Mouse (Mus musculus) forebrain, embryonic 12.5 days (tissue): ENCODE measurements around the gene Cd44. TPM values are rescaled to one million over a fixed set of nuclear protein-coding genes. Genes with fewer than 3 reads are reported as not detected.

Experiments
- ATAC-seq: fragments of 200-750 bp; cut with Nextera tagmentation; 2 replicates; pipeline ENCODE4 v1.8.0; 2017; ENCODE audit warnings: moderate TSS enrichment; ENCODE audit not compliant: low FRiP score
- H3K27ac ChIP-seq: fragments of 300-500 bp; sonication (generic); 2 replicates; pipeline ENCODE4 v1.5.1; 2016; ENCODE audit warnings: mild to moderate bottlenecking
- H3K27me3 ChIP-seq: fragments of 300-500 bp; sonication (generic); 2 replicates; pipeline ENCODE4 v1.6.1; 2016; ENCODE audit warnings: mild to moderate bottlenecking
- H3K36me3 ChIP-seq: fragments of 300-500 bp; sonication (generic); replicated peaks from 2 replicates; pipeline ENCODE4 v1.6.1; 2016; ENCODE audit warnings: mild to moderate bottlenecking
- H3K4me1 ChIP-seq: fragments of 300-500 bp; sonication (generic); 2 replicates; pipeline ENCODE4 v1.6.1; 2016
- H3K4me2 ChIP-seq: fragments of 300-500 bp; sonication (generic); 2 replicates; pipeline ENCODE4 v1.6.1; 2016; ENCODE audit warnings: mild to moderate bottlenecking, moderate library complexity
- H3K4me3 ChIP-seq: fragments of 300-500 bp; sonication (generic); replicated peaks from 2 replicates; pipeline ENCODE4 v1.5.1; 2016; ENCODE audit warnings: mild to moderate bottlenecking
- H3K9ac ChIP-seq: fragments of 300-500 bp; sonication (generic); 2 replicates; pipeline ENCODE4 v1.6.1; 2016; ENCODE audit warnings: mild to moderate bottlenecking
- H3K9me3 ChIP-seq: fragments of 300-500 bp; sonication (generic); 2 replicates; pipeline ENCODE4 v1.6.1; 2016
- WGBS: fragments of 180-500 bp; shearing (Covaris S2); methylation state at CpG from one replicate; pipeline ENCODE4 v1.1.7; 2016; 5-methylcytosine and 5-hydroxymethylcytosine counted together
- polyA plus RNA-seq: library from polyadenylated mRNA; unstranded; fragments of >200 nt; fragmentation: Nextera tagmentation; extraction: Ambion mirVana; gene quantifications from 2 replicates; pipeline ENCODE4 v1.2.1, GENCODE M21; 2016

The Cd44 gene
- polyA plus RNA-seq, 1 experiment from 2014 or later: 1.9 TPM

- no peaks in the 10 kb centered on the region for H3K36me3 ChIP-seq
- 67% methylated on average over 3 of the region's 3 CpGs for WGBS
- H3K9ac ChIP-seq: no peak overlapping the region
- H3K4me2 ChIP-seq: no peak overlapping the region
- no peak overlapping the region for H3K4me3 ChIP-seq
- no peaks in the 10 kb centered on the region for H3K9me3 ChIP-seq
- no peak overlapping the region for H3K27ac ChIP-seq
- no peaks in the 10 kb centered on the region for H3K27me3 ChIP-seq
- ATAC-seq: no peak
- H3K4me1 ChIP-seq: no peaks in the 10 kb centered on the region
Observed at GRCm38 (mm10) chr2:102912469-102912868, 11.0 kb upstream of the Cd44 start.

GRCm38 (mm10) chr2:102909403-102909802, 7.9 kb upstream of the Cd44 start:
- Histone ChIP-seq H3K4me2 (no peak overlapping the region), H3K4me3 (no peak overlapping the region), H3K9ac (no peak overlapping the region), H3K27ac (no peak overlapping the region), H3K9me3 (no peaks in the 10 kb centered on the region), H3K4me1 (no peaks in the 10 kb centered on the region), H3K36me3 (no peaks in the 10 kb centered on the region), H3K27me3 (no peaks in the 10 kb centered on the region)
- 67% methylated on average over 1 of the region's 1 CpGs for WGBS
- ATAC-seq: no peak

- 78% methylated on average over 3 of the region's 3 CpGs for WGBS
- Histone ChIP-seq H3K36me3 (no peaks in the 10 kb centered on the region), H3K27ac (no peak overlapping the region), H3K4me2 (no peak overlapping the region), H3K4me1 (peaks cover 12% of the 10 kb centered on the region), H3K9me3 (no peaks in the 10 kb centered on the region), H3K4me3 (no peak overlapping the region), H3K27me3 (peaks cover 19% of the 10 kb centered on the region), H3K9ac (no peak overlapping the region)
- ATAC-seq: no peak
Observed at GRCm38 (mm10) chr2:102905604-102906003, 4.1 kb upstream of the Cd44 start.

- WGBS: 13% methylated on average over 3 of the region's 3 CpGs
- no peaks in the 10 kb centered on the region for H3K9me3 ChIP-seq
- ATAC-seq: no peak; the same call in 1 of the 2 replicates
- peaks cover 31% of the 10 kb centered on the region for H3K27me3 ChIP-seq
- peak overlapping the region; percentile 49 for H3K9ac ChIP-seq
- peaks cover 12% of the 10 kb centered on the region for H3K4me1 ChIP-seq
- H3K36me3 ChIP-seq: no peaks in the 10 kb centered on the region
- no peak overlapping the region for H3K27ac ChIP-seq
- H3K4me3 ChIP-seq: peak overlapping the region; percentile 41
- H3K4me2 ChIP-seq: peak overlapping the region; percentile 75
Observed at GRCm38 (mm10) chr2:102901828-102902223, 361 bp upstream of the Cd44 start.

- no peak for ATAC-seq
- Histone ChIP-seq H3K4me1 (peaks cover 12% of the 10 kb centered on the region), H3K27ac (no peak overlapping the region), H3K9ac (no peak overlapping the region), H3K4me2 (no peak overlapping the region), H3K4me3 (no peak overlapping the region), H3K9me3 (no peaks in the 10 kb centered on the region), H3K27me3 (peaks cover 31% of the 10 kb centered on the region), H3K36me3 (no peaks in the 10 kb centered on the region)
- WGBS: 69% methylated on average over 7 of the region's 7 CpGs
Observed at GRCm38 (mm10) chr2:102900230-102900721, 1.2 kb downstream of the Cd44 start.

GRCm38 (mm10) chr2:102899238-102899637, 2.2 kb downstream of the Cd44 start:
- no peaks in the 10 kb centered on the region for H3K36me3 ChIP-seq
- peaks cover 31% of the 10 kb centered on the region for H3K27me3 ChIP-seq
- 76% methylated on average over 3 of the region's 3 CpGs for WGBS
- no peak overlapping the region for H3K9ac ChIP-seq
- peaks cover 12% of the 10 kb centered on the region for H3K4me1 ChIP-seq
- H3K9me3 ChIP-seq: no peaks in the 10 kb centered on the region
- H3K4me3 ChIP-seq: no peak overlapping the region
- H3K4me2 ChIP-seq: no peak overlapping the region
- H3K27ac ChIP-seq: no peak overlapping the region
- no peak for ATAC-seq

GRCm38 (mm10) chr2:102898585-102898984, 2.9 kb downstream of the Cd44 start:
- no peak overlapping the region for H3K4me3 ChIP-seq
- WGBS: 84% methylated on average over 3 of the region's 3 CpGs
- H3K9me3 ChIP-seq: no peaks in the 10 kb centered on the region
- peaks cover 12% of the 10 kb centered on the region for H3K4me1 ChIP-seq
- H3K27me3 ChIP-seq: peaks cover 31% of the 10 kb centered on the region
- H3K9ac ChIP-seq: no peak overlapping the region
- H3K4me2 ChIP-seq: no peak overlapping the region
- no peak overlapping the region for H3K27ac ChIP-seq
- no peak for ATAC-seq
- H3K36me3 ChIP-seq: no peaks in the 10 kb centered on the region

- Histone ChIP-seq H3K4me3 (no peak overlapping the region), H3K27me3 (peaks cover 18% of the 10 kb centered on the region), H3K4me2 (no peak overlapping the region), H3K9me3 (no peaks in the 10 kb centered on the region), H3K27ac (no peak overlapping the region), H3K4me1 (peaks cover 5% of the 10 kb centered on the region), H3K9ac (no peak overlapping the region), H3K36me3 (no peaks in the 10 kb centered on the region)
- 91% methylated on average over 8 of the region's 8 CpGs for WGBS
- ATAC-seq: no peak
Observed at GRCm38 (mm10) chr2:102896154-102896553, 5.3 kb downstream of the Cd44 start.

GRCm38 (mm10) chr2:102895197-102895596, 6.3 kb downstream of the Cd44 start:
- H3K4me3 ChIP-seq: no peak overlapping the region
- no peak overlapping the region for H3K27ac ChIP-seq
- no peaks in the 10 kb centered on the region for H3K36me3 ChIP-seq
- H3K4me1 ChIP-seq: no peaks in the 10 kb centered on the region
- ATAC-seq: no peak
- no peaks in the 10 kb centered on the region for H3K9me3 ChIP-seq
- H3K9ac ChIP-seq: no peak overlapping the region
- WGBS: 81% methylated on average over 1 of the region's 1 CpGs
- no peak overlapping the region for H3K4me2 ChIP-seq
- H3K27me3 ChIP-seq: peaks cover 9% of the 10 kb centered on the region; the same call in 1 of the 2 replicates

- Histone ChIP-seq H3K4me3 (no peak overlapping the region), H3K27me3 (peaks cover 7% of the 10 kb centered on the region; the same call in 1 of the 2 replicates), H3K4me1 (no peaks in the 10 kb centered on the region), H3K9me3 (no peaks in the 10 kb centered on the region), H3K36me3 (no peaks in the 10 kb centered on the region), H3K27ac (no peak overlapping the region), H3K4me2 (no peak overlapping the region), H3K9ac (no peak overlapping the region)
- WGBS: 81% methylated on average over 4 of the region's 4 CpGs
- ATAC-seq: no peak
Observed at GRCm38 (mm10) chr2:102894785-102895184, 6.7 kb downstream of the Cd44 start.

GRCm38 (mm10) chr2:102888688-102889225, 12.7 kb downstream of the Cd44 start:
- no peaks in the 10 kb centered on the region for H3K9me3 ChIP-seq
- no peaks in the 10 kb centered on the region for H3K36me3 ChIP-seq
- no peak overlapping the region for H3K9ac ChIP-seq
- no peak for ATAC-seq
- H3K4me3 ChIP-seq: no peak overlapping the region
- WGBS: 42% methylated on average over 3 of the region's 3 CpGs
- no peaks in the 10 kb centered on the region for H3K27me3 ChIP-seq
- no peak overlapping the region for H3K27ac ChIP-seq
- no peaks in the 10 kb centered on the region for H3K4me1 ChIP-seq
- H3K4me2 ChIP-seq: no peak overlapping the region

- no peak overlapping the region for H3K4me2 ChIP-seq
- no peak for ATAC-seq
- 0 out of 2 replicates have a peak, but pooled peaks cover 3% of the 10 kb centered on the region for H3K4me1 ChIP-seq
- no peaks in the 10 kb centered on the region for H3K27me3 ChIP-seq
- H3K27ac ChIP-seq: no peak overlapping the region
- H3K9ac ChIP-seq: no peak overlapping the region
- H3K36me3 ChIP-seq: no peaks in the 10 kb centered on the region
- H3K9me3 ChIP-seq: no peaks in the 10 kb centered on the region
- H3K4me3 ChIP-seq: no peak overlapping the region
- WGBS: 91% methylated on average over 1 of the region's 1 CpGs
Observed at GRCm38 (mm10) chr2:102887137-102887536, 14.3 kb downstream of the Cd44 start.

- Histone ChIP-seq H3K4me3 (no peak overlapping the region), H3K27ac (no peak overlapping the region), H3K9ac (no peak overlapping the region), H3K36me3 (no peaks in the 10 kb centered on the region), H3K9me3 (no peaks in the 10 kb centered on the region), H3K4me2 (no peak overlapping the region), H3K4me1 (0 out of 2 replicates have a peak, but pooled peaks cover 4% of the 10 kb centered on the region), H3K27me3 (no peaks in the 10 kb centered on the region)
- no peak for ATAC-seq
- 89% methylated on average over 6 of the region's 6 CpGs for WGBS
Observed at GRCm38 (mm10) chr2:102886306-102886935, 15.0 kb downstream of the Cd44 start.
